Mouse (Mus musculus) megakaryocyte, embryonic 14.5 days (primary cell): ENCODE measurements around the gene Cfap36.

Experiments used
- FLI1 ChIP-seq: IDR thresholded peaks from 2 replicates; pipeline ENCODE4 v1.6.1; 2012; ENCODE audit warnings: low read length, inconsistent platforms, mixed read lengths
- GATA1 ChIP-seq: IDR thresholded peaks from 3 replicates; pipeline ENCODE4 v1.6.1; 2012; ENCODE audit warnings: mixed read lengths, low read length, inconsistent platforms, borderline replicate concordance

DNA sequence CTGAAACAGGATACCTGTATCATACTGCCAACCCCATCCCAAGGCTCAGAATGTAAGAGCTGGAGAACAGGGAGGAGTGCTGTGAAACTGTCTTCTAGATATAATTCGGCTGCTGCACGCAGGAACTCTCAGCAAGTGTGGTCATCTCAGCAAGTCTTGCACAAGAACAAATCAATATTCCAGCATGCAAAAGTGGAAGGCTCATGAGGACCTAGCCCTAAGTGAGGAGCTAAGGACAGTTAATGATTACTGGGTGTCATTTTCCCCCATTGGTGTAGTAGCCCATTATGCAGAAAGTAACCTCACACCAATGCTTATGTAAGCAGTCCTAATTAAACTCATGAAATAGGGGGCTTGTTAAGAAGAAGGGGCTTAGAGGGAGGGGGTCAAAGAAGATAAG is 18.3 kb downstream of the Cfap36 start:
- no peak for TF ChIP-seq GATA1
- no peak for TF ChIP-seq FLI1
